Mouse (Mus musculus) heart, embryonic 15.5 days (tissue): ENCODE results near the gene Olfr1463. TPM values are rescaled to one million over a fixed set of nuclear protein-coding genes. Genes with fewer than 3 reads are reported as not detected.

Experiments
- ATAC-seq: fragments of 200-750 bp; cut with Nextera tagmentation; replicated peaks from 2 replicates; pipeline ENCODE4 v1.8.0; 2017; ENCODE audit warnings: low read depth, moderate TSS enrichment; ENCODE audit not compliant: insufficient number of reproducible peaks, insufficient read depth, low FRiP score
- H3K27ac ChIP-seq: fragments of 300-500 bp; sonication (generic); 2 replicates; pipeline ENCODE4 v1.5.1; 2015; ENCODE audit warnings: mild to moderate bottlenecking, inconsistent platforms
- H3K27me3 ChIP-seq: fragments of 300-500 bp; sonication (generic); 2 replicates; pipeline ENCODE4 v1.6.1; 2015; ENCODE audit warnings: inconsistent platforms
- H3K36me3 ChIP-seq: fragments of 300-500 bp; sonication (generic); 2 replicates; pipeline ENCODE4 v1.6.1; 2015; ENCODE audit warnings: mild to moderate bottlenecking, inconsistent platforms
- H3K4me1 ChIP-seq: fragments of 300-500 bp; sonication (generic); replicated peaks from 2 replicates; pipeline ENCODE4 v1.6.1; 2015; ENCODE audit warnings: inconsistent platforms
- H3K4me2 ChIP-seq: fragments of 300-500 bp; sonication (generic); 2 replicates; pipeline ENCODE4 v1.6.1; 2015; ENCODE audit warnings: inconsistent platforms, mild to moderate bottlenecking, moderate library complexity
- H3K4me3 ChIP-seq: fragments of 300-500 bp; sonication (generic); 2 replicates; pipeline ENCODE4 v1.5.1; 2015; ENCODE audit warnings: mild to moderate bottlenecking, inconsistent platforms
- H3K9ac ChIP-seq: fragments of 300-500 bp; sonication (generic); 2 replicates; pipeline ENCODE4 v1.6.1; 2015; ENCODE audit warnings: mild to moderate bottlenecking, inconsistent platforms
- H3K9me3 ChIP-seq: fragments of 300-500 bp; sonication (generic); replicated peaks from 2 replicates; pipeline ENCODE4 v1.6.1; 2016; ENCODE audit warnings: inconsistent platforms
- WGBS: fragments of 180-500 bp; shearing (Covaris S2); methylation state at CpG from one replicate; pipeline ENCODE4 v1.1.7; 2015; ENCODE audit warnings: mixed read lengths; 5-methylcytosine and 5-hydroxymethylcytosine counted together
- polyA plus RNA-seq: library from polyadenylated mRNA; unstranded; fragments of >200 nt; fragmentation: Nextera tagmentation; extraction: Ambion mirVana; gene quantifications from 2 replicates; pipeline ENCODE4 v1.2.1, GENCODE M21; 2015

Olfr1463 gene
- not detected in 2 replicates for polyA plus RNA-seq

GRCm38 (mm10) chr19:13231028-13231427, at the start of gene Olfr1463:
Gene Olfr1463, plus strand, starts transcription at chr19:13231328.
- peaks cover 10% of the 10 kb centered on the region; the same call in 1 of the 2 replicates for H3K9me3 ChIP-seq
- no peaks in the 10 kb centered on the region for H3K36me3 ChIP-seq
- H3K4me3 ChIP-seq, result no peak within 1 kb of the TSS
- H3K9ac ChIP-seq, result no peak within 1 kb of the TSS
- no peaks in the 10 kb centered on the region for H3K4me1 ChIP-seq
- H3K4me2 ChIP-seq, result no peak within 1 kb of the TSS
- ATAC-seq, result no peak
- H3K27me3 ChIP-seq, result no peaks in the 10 kb centered on the region
- H3K27ac ChIP-seq, result no peak within 1 kb of the TSS

GRCm38 (mm10) chr19:13185434-13185833, 45.7 kb upstream of the Olfr1463 start, which contains the start of gene Olfr1462:
Gene Olfr1462, plus strand, starts transcription at chr19:13185734.
- no peak within 1 kb of the TSS for H3K4me3 ChIP-seq
- H3K4me1 ChIP-seq, result no peaks in the 10 kb centered on the region
- H3K27ac ChIP-seq, result no peak within 1 kb of the TSS
- no peak within 1 kb of the TSS for H3K9ac ChIP-seq
- H3K4me2 ChIP-seq, result no peak within 1 kb of the TSS
- H3K9me3 ChIP-seq, result no peaks in the 10 kb centered on the region
- H3K36me3 ChIP-seq, result no peaks in the 10 kb centered on the region
- ATAC-seq, result no peak
- WGBS, result 74% methylated on average over 1 of the region's 1 CpGs
- H3K27me3 ChIP-seq, result no peaks in the 10 kb centered on the region

- H3K4me3 ChIP-seq, result no peak overlapping the region
- no peaks in the 10 kb centered on the region for H3K4me1 ChIP-seq
- no peak overlapping the region for H3K27ac ChIP-seq
- no peak overlapping the region for H3K4me2 ChIP-seq
- H3K27me3 ChIP-seq, result no peaks in the 10 kb centered on the region
- ATAC-seq, result no peak
- no peak overlapping the region for H3K9ac ChIP-seq
- peaks cover under 1% of the 10 kb centered on the region; the same call in 1 of the 2 replicates for H3K9me3 ChIP-seq
- no peaks in the 10 kb centered on the region for H3K36me3 ChIP-seq
- WGBS, result 80% methylated on average over 11 of the region's 11 CpGs
These were observed 9.5 kb upstream of the Olfr1463 start for GRCm38 (mm10) chr19:13221666-13222065.

Other genes starting within 250 kb of the Olfr1463 start
- gene Olfr1451, start 236.3 kb upstream of the Olfr1463 start, polyA plus RNA-seq, result not detected in 2 replicates
- gene Olfr1453, start 203.0 kb upstream of the Olfr1463 start, polyA plus RNA-seq, result not detected in 2 replicates
- not detected in 2 replicates for gene Olfr1454, start 170.7 kb upstream of the Olfr1463 start, polyA plus RNA-seq
- gene Olfr1457, start 133.4 kb upstream of the Olfr1463 start, polyA plus RNA-seq, result not detected in 2 replicates
- not detected in 2 replicates for gene Olfr1458, start 124.6 kb upstream of the Olfr1463 start, polyA plus RNA-seq
- not detected in 2 replicates for gene Olfr1459, start 81.8 kb upstream of the Olfr1463 start, polyA plus RNA-seq
- not detected in 2 replicates for gene Olfr1461, start 68.3 kb upstream of the Olfr1463 start, polyA plus RNA-seq
- gene Olfr1462, start 45.6 kb upstream of the Olfr1463 start, polyA plus RNA-seq, result not detected in 2 replicates
- not detected in 2 replicates for gene Olfr1465, start 84.2 kb downstream of the Olfr1463 start, polyA plus RNA-seq
- not detected in 2 replicates for gene Olfr1466, start 107.5 kb downstream of the Olfr1463 start, polyA plus RNA-seq
- not detected in 2 replicates for gene Olfr1467, start 130.9 kb downstream of the Olfr1463 start, polyA plus RNA-seq
- gene Olfr1469, start 176.5 kb downstream of the Olfr1463 start, polyA plus RNA-seq, result not detected in 2 replicates
- not detected in 2 replicates for gene Olfr1471, start 212.1 kb downstream of the Olfr1463 start, polyA plus RNA-seq
- not detected in 2 replicates for gene Olfr1472, start 224.8 kb downstream of the Olfr1463 start, polyA plus RNA-seq
- not detected in 2 replicates for gene Olfr1474, start 238.2 kb downstream of the Olfr1463 start, polyA plus RNA-seq
- not detected in 2 replicates for gene Olfr1475, start 248.9 kb downstream of the Olfr1463 start, polyA plus RNA-seq